Mouse (Mus musculus) bone marrow, adult 2 months (tissue): Measurements from ENCODE around the gene Hoxa4.

Experiments used
- CTCF ChIP-seq: fragments of 200-500 bp; IDR thresholded peaks from 2 replicates; pipeline ENCODE4 v1.5.1; 2011; ENCODE audit warnings: low read length, control low read depth; ENCODE audit not compliant: control insufficient read depth, insufficient read depth
- POLR2A ChIP-seq: fragments of 200-500 bp; IDR thresholded peaks from 2 replicates; pipeline ENCODE4 v1.6.1; 2011; ENCODE audit warnings: low read depth, mild to moderate bottlenecking, control low read depth, low read length, borderline replicate concordance; ENCODE audit not compliant: control insufficient read depth

DNA sequence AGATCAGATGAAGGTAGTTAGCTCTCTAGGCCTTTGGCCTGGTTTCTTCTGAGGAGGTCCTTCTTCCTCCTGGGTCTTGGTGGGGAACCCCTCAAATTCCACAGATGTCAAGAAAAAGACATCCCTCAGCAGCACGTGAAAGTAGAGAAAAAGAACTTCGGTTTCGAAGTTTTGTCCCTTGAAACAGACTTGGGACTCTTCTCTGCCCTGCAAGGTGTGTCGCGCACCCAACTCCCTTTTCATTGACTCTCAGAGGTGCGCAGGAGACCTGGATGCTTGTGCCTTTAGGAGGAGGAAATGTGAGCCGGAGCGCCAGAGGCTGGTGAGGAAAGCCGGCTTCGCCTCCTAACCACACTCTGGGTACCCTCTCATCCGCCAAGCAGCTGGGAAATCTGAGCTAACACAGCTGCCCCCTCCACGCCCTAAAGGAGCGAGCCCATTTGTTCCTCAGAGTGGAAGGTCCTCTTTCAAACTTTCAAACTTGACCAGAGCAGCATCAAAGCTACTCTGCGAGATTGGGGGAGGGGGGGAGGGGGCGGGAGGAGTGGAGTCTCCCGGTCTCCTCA, 41.1 kb downstream of the Hoxa4 start:
- TF ChIP-seq CTCF, result no peak
- TF ChIP-seq POLR2A, result no peak
